In the genomic region with DNA sequence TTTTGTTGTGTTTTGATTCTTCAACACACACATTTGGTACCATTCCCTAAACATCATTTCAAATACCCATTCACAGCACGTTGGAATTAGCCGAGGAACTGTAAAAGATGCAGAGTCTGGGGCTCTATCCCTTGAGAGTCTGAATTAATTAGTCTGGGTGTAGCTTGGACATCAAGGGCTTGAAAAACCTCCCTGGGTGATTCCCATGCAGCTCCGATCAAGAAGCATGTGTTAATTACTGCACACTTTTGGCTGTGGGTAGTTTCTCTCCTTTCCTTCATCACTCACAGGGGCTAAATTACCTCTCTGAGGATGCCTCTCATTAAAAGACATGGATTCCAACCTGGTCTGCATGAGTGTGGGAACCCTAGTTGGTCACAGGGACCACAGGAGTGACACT, we compare ENCODE assay signal across 27 mouse cellular contexts.
"Had no signal": no experiment of that assay in that cellular context is flagged by ENCODE, and none has a peak within 500 bp of the region (broad histone marks: within the 10 kb centered on the region; RNA-seq: fewer than 3 reads in every experiment).

No protein-coding gene starts in this region.

- H3K9me3 ChIP-seq: heart, embryonic 13.5 days; heart, embryonic 15.5 days; hindbrain, embryonic 13.5 days; hindbrain, embryonic 15.5 days; kidney, embryonic 15.5 days; limb, embryonic 13.5 days; limb, embryonic 15.5 days; liver, embryonic 12.5 days had no signal

- H3K4me2 ChIP-seq: heart, embryonic 11.5 days; heart, embryonic 13.5 days; heart, embryonic 15.5 days; hindbrain, embryonic 13.5 days; hindbrain, embryonic 15.5 days; kidney, embryonic 15.5 days; limb, embryonic 13.5 days; limb, embryonic 15.5 days; liver, embryonic 12.5 days had no signal

- H3K27ac ChIP-seq: gastrocnemius, adult 2 months; heart, embryonic 13.5 days; heart, embryonic 15.5 days; hindbrain, embryonic 13.5 days; hindbrain, embryonic 15.5 days; hindbrain, postnatal 0 days; kidney, embryonic 15.5 days; kidney, postnatal 0 days; limb, embryonic 13.5 days; limb, embryonic 15.5 days; liver, embryonic 12.5 days; liver, embryonic 14.5 days had no signal

- ATAC-seq: hindbrain, postnatal 0 days; intestine, embryonic 16.5 days; liver, embryonic 12.5 days had no signal

- H3K4me1 ChIP-seq: heart, embryonic 13.5 days; heart, embryonic 15.5 days; hindbrain, embryonic 15.5 days; kidney, embryonic 15.5 days; limb, embryonic 13.5 days; limb, embryonic 15.5 days; liver, embryonic 12.5 days had no signal

- H3K4me3 ChIP-seq: gastrocnemius, adult 2 months; heart, embryonic 13.5 days; heart, embryonic 15.5 days; hindbrain, embryonic 13.5 days; hindbrain, embryonic 15.5 days; kidney, embryonic 15.5 days; limb, embryonic 13.5 days; limb, embryonic 15.5 days; liver, embryonic 12.5 days had no signal

- H3K36me3 ChIP-seq: heart, embryonic 13.5 days; heart, embryonic 15.5 days; hindbrain, embryonic 13.5 days; hindbrain, embryonic 15.5 days; kidney, embryonic 15.5 days; limb, embryonic 13.5 days; limb, embryonic 15.5 days; liver, embryonic 12.5 days had no signal

- H3K27me3 ChIP-seq: heart, embryonic 13.5 days; heart, embryonic 15.5 days; hindbrain, embryonic 13.5 days; hindbrain, embryonic 15.5 days; kidney, embryonic 15.5 days; limb, embryonic 13.5 days; limb, embryonic 15.5 days; liver, embryonic 12.5 days had no signal

- H3K9ac ChIP-seq: heart, embryonic 13.5 days; heart, embryonic 15.5 days; hindbrain, embryonic 13.5 days; hindbrain, embryonic 15.5 days; kidney, embryonic 15.5 days; limb, embryonic 13.5 days; limb, embryonic 15.5 days; liver, embryonic 12.5 days; liver, embryonic 14.5 days had no signal

- DNase-seq: gastrocnemius, adult 2 months; gastrocnemius, postnatal 10 days; gastrocnemius, postnatal 25 days; heart, adult 18-20 months; heart, postnatal 14 days; heart, postnatal 36 days; kidney, adult 11 months; kidney, adult 2 months; kidney, adult 9 months; kidney, postnatal 14 days; kidney, postnatal 36 days; layer of hippocampus, adult 9-11 months; layer of hippocampus, postnatal 36 days; left cerebral cortex, postnatal 4 days had no signal
